Mouse (Mus musculus) embryo, embryonic 10 days (tissue): ENCODE results near the gene Fam98a.

ENCODE experiments used
- DNase-seq: peaks from one replicate; pipeline ENCODE4 v3.0.0-alpha.2; 2015; ENCODE audit warnings: low spot score

Gene Fam98a

GRCm38 (mm10) chr17:75521236-75521842, 30.4 kb downstream of the Fam98a start:
- DNase-seq: no peak

- no peak for DNase-seq
Observed at GRCm38 (mm10) chr17:75519239-75519900, 32.4 kb downstream of the Fam98a start.

GRCm38 (mm10) chr17:75518181-75518901, 33.4 kb downstream of the Fam98a start:
- DNase-seq: no peak

GRCm38 (mm10) chr17:75516591-75516990, 35.2 kb downstream of the Fam98a start:
- DNase-seq: no peak

- DNase-seq: no peak
Observed at GRCm38 (mm10) chr17:75509257-75509656, 42.5 kb downstream of the Fam98a start.

GRCm38 (mm10) chr17:75506708-75507641, 44.8 kb downstream of the Fam98a start:
- DNase-seq: no peak

- DNase-seq: no peak
Observed at GRCm38 (mm10) chr17:75506097-75506675, 45.6 kb downstream of the Fam98a start.

GRCm38 (mm10) chr17:75505053-75505452, 46.7 kb downstream of the Fam98a start:
- DNase-seq: no peak

- DNase-seq: no peak
Observed at GRCm38 (mm10) chr17:75503031-75503430, 48.7 kb downstream of the Fam98a start.

GRCm38 (mm10) chr17:75498241-75498651, 53.5 kb downstream of the Fam98a start:
- DNase-seq: no peak

- no peak for DNase-seq
Observed at GRCm38 (mm10) chr17:75495213-75495612, 56.5 kb downstream of the Fam98a start.
